12 mouse cellular contexts compared by ENCODE assay signal in the genomic region with DNA sequence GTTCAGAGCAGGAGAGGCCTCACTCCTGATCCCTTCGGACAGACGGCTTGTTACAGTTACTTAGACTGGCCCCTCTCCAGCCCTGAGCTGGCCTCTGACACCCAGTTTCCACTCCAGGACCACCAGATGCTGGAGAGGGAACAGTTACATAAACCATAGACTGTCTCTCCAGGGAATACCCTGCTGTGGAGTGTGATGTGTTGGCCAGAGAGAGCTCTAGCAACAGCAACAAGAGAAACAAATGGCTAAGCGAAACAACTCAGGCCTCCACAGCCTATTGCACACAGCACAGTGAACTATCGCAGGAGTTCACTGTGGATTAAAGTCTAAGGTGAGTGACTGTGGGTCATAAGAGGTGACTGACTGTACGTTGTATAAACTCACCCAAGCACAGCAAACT. TPM values are rescaled to one million over a fixed set of nuclear protein-coding genes. Genes with fewer than 3 reads are reported as not detected.
DNase-seq lines count a peak whose midpoint lies in the region; ATAC-seq lines count a peak whose summit lies in the region.
"Had no signal": no experiment of that assay in that cellular context is flagged by ENCODE, and none has a peak within 500 bp of the region (broad histone marks: within the 10 kb centered on the region; RNA-seq: fewer than 3 reads in every experiment).

No protein-coding gene starts in this region.

- no peaks in the 10 kb centered on the region for H3K9me3 ChIP-seq in limb, embryonic 10.5 days (replicated peaks)
- H3K9me3 ChIP-seq: neural tube, embryonic 13.5 days had no signal

- no peak for ATAC-seq in CD4-positive, CD25-positive, alpha-beta regulatory T cell, adult 4 months

- H3K4me1 ChIP-seq in limb, embryonic 10.5 days, result peaks cover 13% of the 10 kb centered on the region
- H3K4me1 ChIP-seq: neural tube, embryonic 13.5 days had no signal

- peaks cover 34% of the 10 kb centered on the region for H3K27me3 ChIP-seq in limb, embryonic 10.5 days (ENCODE audit: low read depth, poor library complexity, severe bottlenecking)

- no peak overlapping the region for H3K27ac ChIP-seq in limb, embryonic 10.5 days
- H3K27ac ChIP-seq: macrophage; neural tube, embryonic 13.5 days had no signal

- WGBS in limb, embryonic 10.5 days, result 67% methylated on average over 5 of the region's 5 CpGs

- H3K36me3 ChIP-seq in limb, embryonic 10.5 days, result no peaks in the 10 kb centered on the region
- H3K36me3 ChIP-seq: neural tube, embryonic 13.5 days had no signal

- DNase-seq in adrenal gland, adult 2 months, result peak; percentile 15
- DNase-seq in adrenal gland, adult 8-10 months, result no peak
- DNase-seq in heart, adult 8-10 months (ENCODE audit: low spot score), result peak; percentile 68
- DNase-seq in kidney, adult 9 months, result peak; percentile 80
- peak; percentile 53 for DNase-seq in lung, postnatal 14 days
- no peak for DNase-seq in limb, embryonic 10.5 days (ENCODE audit: low spot score)
- DNase-seq in left cerebral cortex, adult 11 months (ENCODE audit: low spot score), result no peak

- no peak overlapping the region for H3K4me3 ChIP-seq in limb, embryonic 10.5 days
- H3K4me3 ChIP-seq: neural tube, embryonic 13.5 days had no signal

RNA-seq across cellular contexts. Expression of a gene that starts 56.5 kb away (rescaled TPM):
- total RNA-seq in adrenal gland, adult 2 months (2021), result under 1 TPM; 0.20 to 0.48 TPM
- polyA plus RNA-seq in adrenal gland, adult 2 months (2012; rRNA removed), result 0.20 and 0.22 TPM in 2 replicates
- under 1 TPM; 0.35 to 0.73 (median 0.49) TPM for total RNA-seq in adrenal gland, adult 8-10 months (2022)
- under 1 TPM in 3 of 4 experiments, not detected in 1; 0.16 to 0.60 (median 0.41) TPM for total RNA-seq in heart, adult 8-10 months (2022)
- polyA plus RNA-seq in limb, embryonic 10.5 days (2016; fragmentation: Nextera tagmentation; extraction: Ambion mirVana), result not detected in 2 replicates
- not detected for polyA plus RNA-seq in CD4-positive, CD25-positive, alpha-beta regulatory T cell, adult 4 months (2017; shearing (Covaris generic))
- total RNA-seq: gastrocnemius, postnatal 4 days; layer of hippocampus, adult 18-20 months had no signal
- polyA plus RNA-seq: macrophage; neural tube, embryonic 13.5 days had no signal

Comparison
In these comparisons a context has a peak if more than half of its experiments do, and no peak if none do; other contexts are left out.
1. DNase-seq: peak in adrenal gland, adult 2 months (single experiment), heart, adult 8-10 months (single experiment), kidney, adult 9 months (single experiment) and lung, postnatal 14 days (single experiment); none in adrenal gland, adult 8-10 months (single experiment), limb, embryonic 10.5 days (single experiment) and left cerebral cortex, adult 11 months (single experiment).